Mouse (Mus musculus): ENCODE measurements at regions not wholly inside any gene's neighbourhood (a gene's known extent, or its start where the extent isn't known, plus 50 kb on each side); places are given as distances from the start of the nearest gene placed in this dataset.
"Not testable (repeated sequence)": the region's sequence is repeated elsewhere in the genome, so short reads cannot be mapped to it uniquely, and the experiment has no call there.

- DNase-seq (ENCODE audit: low spot score in 2 of 2) = no peak
Observed at GRCm38 (mm10) chr16:31553361-31554146, 109.7 kb upstream of the Dlg1 start.

- DNase-seq (ENCODE audit: low spot score in 2 of 2) = no peak
Observed at GRCm38 (mm10) chr16:31560426-31560825, 102.8 kb upstream of the Dlg1 start.

- no peak for DNase-seq (ENCODE audit: low spot score in 2 of 2)
Observed at GRCm38 (mm10) chr16:31564926-31565325, 98.3 kb upstream of the Dlg1 start.

GRCm38 (mm10) chr16:31568316-31568715 is 94.9 kb upstream of the Dlg1 start:
- no peak for DNase-seq (ENCODE audit: low spot score in 2 of 2)

- DNase-seq (ENCODE audit: low spot score in 2 of 2) = no peak
Observed at GRCm38 (mm10) chr16:31569871-31570270, 93.4 kb upstream of the Dlg1 start.

- peak; percentile 39 to 51 for DNase-seq (ENCODE audit: low spot score in 2 of 2)
Observed at GRCm38 (mm10) chr16:31570311-31571139, 92.7 kb upstream of the Dlg1 start.

- DNase-seq (ENCODE audit: low spot score in 2 of 2) = not testable (repeated sequence)
Observed at GRCm38 (mm10) chr16:31573833-31574232, 89.4 kb upstream of the Dlg1 start.

GRCm38 (mm10) chr16:31575646-31576045 is 87.6 kb upstream of the Dlg1 start:
- not testable (repeated sequence) for DNase-seq (ENCODE audit: low spot score in 2 of 2)

- DNase-seq (ENCODE audit: low spot score in 2 of 2) = no peak
Observed at GRCm38 (mm10) chr16:31576422-31576821, 86.8 kb upstream of the Dlg1 start.

GRCm38 (mm10) chr16:31577347-31577746 is 85.9 kb upstream of the Dlg1 start:
- no peak for DNase-seq (ENCODE audit: low spot score in 2 of 2)

- no peak for DNase-seq (ENCODE audit: low spot score in 2 of 2)
Observed at GRCm38 (mm10) chr16:31579318-31579717, 83.9 kb upstream of the Dlg1 start.

- no peak for DNase-seq (ENCODE audit: low spot score in 2 of 2)
Observed at GRCm38 (mm10) chr16:31580779-31581178, 82.5 kb upstream of the Dlg1 start.

- DNase-seq (ENCODE audit: low spot score in 2 of 2) = no peak
Observed at GRCm38 (mm10) chr16:31582885-31583284, 80.4 kb upstream of the Dlg1 start.

GRCm38 (mm10) chr16:31583627-31584026 is 79.6 kb upstream of the Dlg1 start:
- no peak for DNase-seq (ENCODE audit: low spot score in 2 of 2)

- DNase-seq (ENCODE audit: low spot score in 2 of 2) = no peak
Observed at GRCm38 (mm10) chr16:31584216-31584823, 78.9 kb upstream of the Dlg1 start.

- no peak for DNase-seq (ENCODE audit: low spot score in 2 of 2)
Observed at GRCm38 (mm10) chr16:31587036-31587435, 76.2 kb upstream of the Dlg1 start.

- DNase-seq (ENCODE audit: low spot score in 2 of 2) = peak in 1 of 2 experiments; percentile 26
Observed at GRCm38 (mm10) chr16:31589576-31589975, 73.7 kb upstream of the Dlg1 start.

GRCm38 (mm10) chr16:31591565-31591964 is 71.7 kb upstream of the Dlg1 start:
- no peak for DNase-seq (ENCODE audit: low spot score in 2 of 2)

GRCm38 (mm10) chr16:31592014-31592871 is 71.0 kb upstream of the Dlg1 start:
- peak; percentile 63 to 67 for DNase-seq (ENCODE audit: low spot score in 2 of 2)

- peak; percentile 46 to 62 for DNase-seq (ENCODE audit: low spot score in 2 of 2)
Observed at GRCm38 (mm10) chr16:31592973-31593683, 70.1 kb upstream of the Dlg1 start.

- no peak for DNase-seq (ENCODE audit: low spot score in 2 of 2)
Observed at GRCm38 (mm10) chr16:31597965-31598364, 65.3 kb upstream of the Dlg1 start.

All from right cerebral cortex, adult 2 months (tissue).